Mouse (Mus musculus) thymus, adult 2 months (tissue): ENCODE measurements at regions not wholly inside any gene's neighbourhood (a gene's known extent, or its start where the extent isn't known, plus 50 kb on each side); places are given as distances from the start of the nearest gene placed in this dataset.

Source experiments
- CTCF ChIP-seq: fragments of 200-500 bp; IDR thresholded peaks from 2 replicates; pipeline ENCODE4 v1.5.1; 2012; ENCODE audit warnings: mild to moderate bottlenecking, control low read depth, low read length, moderate library complexity, borderline replicate concordance; ENCODE audit not compliant: control insufficient read depth, poor library complexity, insufficient read depth; ENCODE audit errors: extremely low read depth
- POLR2A ChIP-seq: fragments of 200-500 bp; IDR thresholded peaks from 2 replicates; pipeline ENCODE4 v1.6.1; 2012; ENCODE audit warnings: mild to moderate bottlenecking, low read length, control low read depth, moderate library complexity; ENCODE audit not compliant: control insufficient read depth, poor library complexity, insufficient read depth; ENCODE audit errors: extremely low read depth

- TF ChIP-seq POLR2A: no peak
- TF ChIP-seq CTCF: no peak
Measured at GRCm38 (mm10) chr19:14894875-14895274, 297.0 kb upstream of the Tle4 start.
